Mouse (Mus musculus) heart, postnatal 25 days (tissue): ENCODE data around the gene Nelfb. TPM values are rescaled to one million over a fixed set of nuclear protein-coding genes. Genes with fewer than 3 reads are reported as not detected.

Experiments
- DNase-seq: peaks from one replicate; pipeline ENCODE4 v3.0.0; 2022; ENCODE audit warnings: low spot score
- intact Hi-C: fragments of 180-260 bp; cut with DNase I; formaldehyde crosslinking; loops from one replicate; pipeline ENCODE4 v1.15.1; 2025
- total RNA-seq, 2 experiments: library from RNA; stranded (reverse); gene quantifications; 2 replicates each; pipeline ENCODE4 v1.2.3; 2021

Nelfb gene
- total RNA-seq, 2 experiments from 2014 or later, result 36.1 to 40.6 TPM

DNA sequence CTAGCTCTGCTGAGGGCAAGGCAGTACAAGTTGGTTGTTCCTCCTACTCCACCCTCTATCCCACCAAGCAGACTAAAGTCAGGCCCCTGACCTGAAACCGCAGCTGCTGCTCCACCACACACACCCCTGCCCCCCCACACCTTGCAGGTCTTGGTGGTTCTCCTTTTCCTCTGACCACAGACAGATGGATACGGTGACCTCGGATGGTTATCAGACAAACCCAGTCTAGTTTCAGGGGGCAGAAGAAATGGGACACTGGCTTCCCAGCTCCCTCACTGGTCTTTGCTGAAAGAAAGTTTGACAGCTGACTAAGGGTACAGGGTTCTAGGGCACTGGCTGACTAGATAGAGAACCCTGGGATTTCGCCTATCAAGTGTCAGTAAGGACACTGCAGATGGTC lies 22.1 kb upstream of the Nelfb start:
- intact Hi-C loops, result no loop called here
- DNase-seq, result no peak

DNA sequence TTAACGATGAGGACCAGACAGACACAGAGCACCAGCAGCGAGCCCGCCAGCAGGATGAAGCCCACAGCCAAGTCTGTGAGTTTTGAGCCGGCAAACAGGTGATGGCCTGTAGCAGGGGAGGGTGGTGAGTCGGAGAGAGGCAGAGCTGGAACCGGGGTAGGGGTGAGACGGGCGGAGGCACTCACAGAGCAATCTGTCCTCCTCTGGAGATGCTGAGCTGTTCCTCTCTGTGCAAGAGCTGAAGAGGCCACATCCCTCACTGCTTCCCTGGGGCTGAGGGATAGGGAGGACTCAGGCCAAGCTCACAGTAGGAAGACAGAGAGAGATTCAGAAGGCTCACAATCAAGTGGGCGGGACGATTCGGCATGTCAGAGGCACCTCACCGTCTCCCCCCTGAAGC lies 19.7 kb upstream of the Nelfb start:
- intact Hi-C loops, result no loop called here
- no peak for DNase-seq

DNA sequence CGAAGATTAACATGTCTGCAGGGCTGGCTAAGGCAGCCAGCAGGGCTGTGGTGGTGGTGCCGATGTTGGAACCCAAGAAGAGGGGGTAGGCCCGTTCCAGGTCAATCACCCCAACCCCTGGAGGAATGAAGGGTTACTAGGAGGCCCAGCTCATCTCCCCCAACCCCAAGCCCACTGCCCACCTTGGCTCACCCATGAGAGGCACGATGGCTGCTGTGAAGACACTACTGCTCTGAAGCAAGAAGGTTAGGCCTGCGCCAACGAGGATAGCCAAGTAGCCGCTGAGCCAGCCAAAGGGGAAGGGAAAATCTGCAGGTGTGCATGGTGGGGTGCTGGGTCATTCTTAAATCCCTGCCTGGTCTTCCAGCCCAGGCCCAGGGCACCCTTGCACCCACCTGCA lies 19.3 kb upstream of the Nelfb start:
- intact Hi-C loops, result no loop called here

DNA sequence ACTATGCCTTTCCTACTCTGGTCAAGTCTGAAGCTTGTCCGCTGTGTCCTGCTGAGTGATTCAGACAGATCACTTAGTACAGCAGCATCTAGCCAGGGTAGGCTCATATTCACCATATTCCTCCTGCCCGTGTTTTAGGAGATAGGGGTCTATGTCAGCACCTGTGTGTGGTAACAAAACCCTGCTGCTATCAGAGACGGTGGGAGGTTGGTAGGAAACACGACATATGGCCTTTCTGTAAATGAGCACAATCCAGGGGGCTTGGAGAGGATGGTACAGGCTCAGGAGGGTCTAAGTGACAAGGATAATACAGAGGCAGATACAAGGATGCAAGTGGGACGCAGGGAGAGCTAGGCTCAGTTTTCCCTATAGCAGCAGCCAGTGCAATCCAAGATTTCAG lies 18.3 kb upstream of the Nelfb start:
- no peak for DNase-seq
- intact Hi-C loops, result loop anchor here (2.0 to 5.0 kb wide), 2 partner anchors 23 to 63 kb away; no protein-coding TSS in a partner anchor

More for the DNA sequence above, 19.3 kb upstream of the Nelfb start:
- no peak for DNase-seq

DNA sequence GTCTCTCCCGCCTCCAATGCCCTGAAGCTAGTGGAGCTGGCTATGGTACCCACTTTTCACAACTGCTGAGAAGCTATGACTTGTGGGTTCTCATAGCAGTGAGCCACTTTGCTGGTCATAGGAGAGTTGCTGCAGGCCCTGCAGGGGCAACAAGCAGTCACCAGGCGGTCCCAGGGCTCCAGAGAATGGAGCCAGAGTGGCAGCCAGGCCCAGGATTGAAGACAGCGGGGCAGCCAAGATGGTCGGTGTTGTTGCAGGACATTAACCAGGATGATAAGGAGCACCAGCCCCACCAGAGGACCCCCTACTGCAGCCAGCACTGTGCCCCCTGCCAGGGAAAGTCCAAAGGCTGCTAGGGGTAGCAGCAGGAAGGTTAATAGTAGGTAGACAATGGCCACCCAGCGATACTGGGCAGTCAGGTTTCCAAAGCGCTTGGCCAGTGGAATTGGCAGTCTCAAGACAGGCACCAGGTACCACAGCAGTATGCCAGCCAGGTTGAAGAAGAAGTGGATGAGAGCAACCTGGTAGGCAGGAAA lies 17.8 kb upstream of the Nelfb start:
- no peak for DNase-seq
- intact Hi-C loops, result loop anchor here (1.0 to 5.0 kb wide), 3 partner anchors 24 to 63 kb away; no protein-coding TSS in a partner anchor

DNA sequence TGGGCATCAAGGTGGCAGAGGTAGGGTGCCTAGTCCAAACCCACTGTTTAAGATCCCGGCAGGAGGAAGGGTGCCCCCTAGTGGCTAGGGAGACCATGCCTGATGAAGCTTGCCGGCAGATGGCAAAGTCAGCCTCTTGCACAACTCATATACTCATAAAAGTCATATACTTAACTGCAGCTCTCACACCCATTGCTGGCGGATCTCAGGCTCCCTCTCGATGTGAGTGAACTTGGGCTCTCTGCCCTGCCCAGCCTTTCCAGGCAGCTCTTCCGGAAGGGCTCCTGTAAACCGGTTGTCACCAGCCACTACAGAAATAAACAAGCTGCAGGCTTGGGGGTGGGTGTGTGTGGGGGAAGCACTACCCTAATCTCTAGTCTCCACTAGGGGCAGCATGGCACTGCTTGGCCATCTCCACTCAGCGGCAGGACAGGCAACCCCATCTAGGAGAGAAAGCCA lies 17.2 kb upstream of the Nelfb start:
- peak; percentile 76 for DNase-seq
- intact Hi-C loops, result loop anchor here (1.0 to 5.0 kb wide), 3 partner anchors 24 to 64 kb away; no protein-coding TSS in a partner anchor

DNA sequence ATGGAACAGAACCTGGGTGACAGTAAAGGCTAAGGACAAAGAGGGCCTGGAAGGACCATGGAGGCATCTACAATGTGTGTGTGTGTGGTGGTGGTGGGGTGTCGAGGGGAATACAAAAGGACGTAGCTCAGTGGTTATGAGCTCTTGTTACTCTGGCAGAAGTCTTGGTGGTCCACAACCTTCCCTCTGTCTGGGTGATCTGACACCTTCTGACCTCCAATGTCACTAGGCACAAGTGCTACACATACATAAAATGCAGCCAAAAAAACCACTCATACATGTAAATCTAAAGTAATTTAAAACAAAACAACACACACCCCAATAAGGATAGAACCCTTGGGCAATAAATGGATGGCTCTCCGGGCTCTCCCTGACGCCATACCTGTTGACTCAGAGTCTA lies 16.1 kb upstream of the Nelfb start:
- no peak for DNase-seq
- intact Hi-C loops, result loop anchor here (5.0 kb wide), 1 partner anchor 65 kb away; no protein-coding TSS in a partner anchor

DNA sequence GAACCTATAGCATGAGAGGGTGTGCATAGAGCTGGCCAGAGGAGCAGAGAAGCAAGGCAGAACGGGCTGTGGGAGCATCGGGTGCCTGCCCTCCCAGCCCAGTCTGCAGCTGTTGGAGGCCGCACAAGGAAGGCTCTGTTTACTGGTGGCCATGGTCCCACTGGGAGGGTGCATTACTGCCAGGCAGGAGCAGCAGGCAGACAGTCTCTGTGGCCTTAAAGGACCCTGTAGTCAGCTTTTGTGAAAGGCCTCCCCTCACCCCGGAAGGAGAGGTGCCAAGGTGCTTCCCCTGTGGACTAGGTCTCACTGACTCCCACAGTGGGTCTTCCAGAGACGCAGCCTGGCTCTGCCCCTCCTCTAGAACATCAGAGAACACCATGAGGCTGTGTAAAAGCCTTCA lies 15.6 kb upstream of the Nelfb start:
- DNase-seq, result no peak
- intact Hi-C loops, result loop anchor here (5.0 kb wide), 1 partner anchor 65 kb away; no protein-coding TSS in a partner anchor

DNA sequence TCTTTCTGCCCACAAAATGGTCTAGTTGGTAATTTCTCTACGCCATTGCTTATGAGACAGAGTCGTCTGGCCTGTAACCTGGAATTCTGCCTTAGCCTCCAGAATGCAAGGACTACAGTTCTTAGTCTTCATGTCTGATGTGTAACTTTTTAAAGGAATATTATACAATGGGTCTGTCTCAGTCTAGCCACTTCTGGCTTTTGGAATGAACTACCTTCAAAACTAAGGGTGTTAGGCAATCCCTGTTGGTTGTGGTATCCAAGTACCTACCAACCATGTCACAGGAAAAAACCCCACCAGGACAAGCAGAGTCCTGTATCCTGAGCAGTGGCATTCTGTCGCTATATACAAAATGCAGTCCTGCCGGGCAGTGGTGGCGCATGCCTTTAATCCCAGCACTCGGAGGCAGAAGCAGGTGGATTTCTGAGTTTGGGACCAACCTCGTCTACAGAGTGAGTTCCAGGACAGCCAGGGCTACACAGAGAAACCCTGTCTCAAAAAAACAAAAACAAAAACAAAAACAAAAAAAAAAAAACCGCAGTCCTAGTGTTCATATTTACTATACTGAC lies 14.6 kb upstream of the Nelfb start:
- intact Hi-C loops, result loop anchor here (2.0 to 5.0 kb wide), 2 partner anchors 15 to 66 kb away; partner anchors contain the start of gene Nelfb
- DNase-seq, result no peak

DNA sequence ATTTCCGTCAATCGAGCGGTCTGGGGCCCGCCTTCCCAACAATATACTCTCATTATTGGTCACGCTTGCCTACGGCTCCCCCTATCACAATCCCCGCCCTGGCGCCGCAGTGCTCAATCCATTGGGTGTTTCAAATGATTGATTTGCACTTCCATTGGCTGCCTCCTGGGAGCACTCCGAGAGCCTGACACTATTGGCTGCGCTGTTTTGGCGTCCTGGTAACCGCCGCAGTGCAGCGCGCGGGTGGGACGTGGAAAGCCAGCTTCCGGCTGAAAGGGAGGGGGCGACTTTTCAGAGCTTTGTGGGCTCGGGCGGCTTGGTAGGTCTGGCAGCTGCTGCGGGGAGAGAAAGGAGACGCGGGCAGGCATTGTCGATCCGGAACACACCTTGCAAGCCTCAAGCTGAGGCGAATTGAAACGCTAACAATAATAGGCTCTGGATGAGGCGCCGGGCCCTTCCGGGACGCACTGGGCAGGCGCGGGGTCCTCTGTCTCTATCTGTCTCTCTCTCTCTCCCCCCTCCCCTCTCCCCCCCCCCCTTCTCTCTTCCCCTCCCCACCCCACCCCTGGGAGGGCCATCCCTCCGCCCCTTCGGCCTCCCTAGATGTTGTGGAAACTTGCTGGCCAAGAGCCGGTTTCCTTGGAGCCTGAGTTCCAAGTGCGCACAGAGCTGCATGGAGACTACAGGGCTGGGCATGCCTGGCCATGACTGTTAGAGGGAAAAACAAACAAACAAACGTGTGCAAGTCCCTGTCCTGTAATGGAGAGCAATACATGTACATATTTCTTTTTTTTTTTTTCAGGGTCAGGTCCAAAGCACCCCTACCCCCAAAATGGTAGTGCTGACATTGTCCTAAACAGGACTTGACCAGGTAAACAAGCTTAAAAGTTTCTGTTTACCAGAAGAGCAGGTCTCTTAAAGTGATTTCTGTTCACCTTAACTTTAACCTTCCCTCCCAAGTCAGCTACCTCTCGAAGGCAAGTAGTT lies 13.8 kb upstream of the Nelfb start:
- DNase-seq, result peak; percentile 99
- intact Hi-C loops, result loop anchor here (2.0 to 5.0 kb wide), 2 partner anchors 14 to 67 kb away; partner anchors contain the start of gene Nelfb

DNA sequence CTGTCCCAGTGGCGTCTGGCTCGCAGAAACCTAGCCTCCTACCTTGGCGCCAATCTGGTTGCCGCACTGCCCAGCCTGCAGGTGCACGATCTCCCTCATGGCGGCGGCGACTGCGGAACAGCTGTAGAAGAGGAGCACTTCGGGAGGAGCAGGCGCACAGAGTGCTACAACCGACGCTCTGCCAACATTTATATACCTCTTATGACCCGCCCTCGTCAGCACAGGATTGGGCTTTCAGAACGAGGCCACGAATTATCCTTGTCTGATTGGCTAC lies 13.1 kb upstream of the Nelfb start, which contains the start of gene Tubb4b:
TSS of gene Tubb4b (minus strand) at position 211 of the 274 bp plus-strand sequence.
- no peak for DNase-seq
- intact Hi-C loops, result loop anchor here (2.0 kb wide), 1 partner anchor 14 kb away; the partner anchor contains the start of gene Nelfb

DNA sequence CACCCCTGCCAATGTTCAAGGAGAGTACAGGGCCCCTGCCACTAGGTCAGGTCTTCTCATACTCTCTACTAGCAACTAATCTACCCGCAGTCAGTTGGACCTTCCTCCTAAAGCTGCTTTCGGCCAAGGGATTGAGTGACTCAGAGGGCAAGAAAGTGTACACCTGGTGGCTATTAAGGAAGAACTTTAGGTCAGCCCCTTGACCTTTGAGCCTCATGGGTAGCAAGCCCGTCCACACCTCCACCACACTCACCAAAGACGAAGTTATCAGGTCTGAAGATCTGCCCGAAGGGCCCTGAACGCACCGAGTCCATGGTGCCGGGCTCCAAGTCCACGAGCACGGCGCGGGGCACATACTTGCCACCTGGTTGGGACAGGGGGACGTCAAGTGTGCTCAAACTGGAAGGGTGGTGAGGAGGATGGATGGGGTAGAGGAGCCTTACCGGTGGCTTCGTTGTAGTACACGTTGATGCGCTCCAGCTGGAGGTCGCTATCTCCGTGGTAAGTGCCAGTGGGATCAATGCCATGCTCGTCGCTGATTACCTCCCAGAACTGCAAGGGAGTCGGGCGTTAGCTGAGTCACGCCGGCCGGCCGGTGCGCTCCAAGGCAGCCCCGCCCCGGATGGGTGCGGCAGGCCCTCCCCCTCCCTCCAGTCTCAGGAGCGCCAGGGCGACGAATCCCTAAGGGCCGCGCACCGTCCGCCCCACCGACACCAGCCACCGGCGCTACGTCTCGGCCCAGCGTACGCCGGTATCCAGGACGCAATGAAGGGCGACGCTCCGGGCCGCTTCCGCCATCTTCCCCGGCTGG lies 12.6 kb upstream of the Nelfb start:
- intact Hi-C loops, result loop anchor here (2.0 kb wide), 1 partner anchor 13 kb away; the partner anchor contains the start of gene Nelfb

DNA sequence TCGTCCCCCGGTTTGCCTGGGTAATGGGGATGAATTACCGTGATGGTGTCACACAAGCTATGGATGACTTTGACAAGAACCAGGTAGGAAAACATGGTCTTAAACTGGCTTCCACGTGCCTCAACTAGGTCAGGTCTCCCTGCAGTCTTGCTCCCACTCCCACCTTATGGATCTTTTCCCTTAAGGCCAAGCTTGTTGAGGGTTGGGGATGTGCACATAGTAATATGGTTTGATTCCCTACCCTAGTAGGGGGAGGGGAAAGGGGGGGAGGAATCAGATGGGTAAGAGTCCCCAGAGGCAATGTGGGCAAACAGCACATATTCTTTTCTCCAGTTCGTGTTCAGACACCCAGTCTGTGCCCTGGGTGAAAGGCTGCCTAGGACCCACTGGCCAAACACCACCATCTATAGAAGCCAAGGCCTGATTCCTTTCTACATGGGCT lies 10.1 kb upstream of the Nelfb start:
- intact Hi-C loops, result no loop called here
- no peak for DNase-seq

More for the DNA sequence above, 12.6 kb upstream of the Nelfb start:
- DNase-seq, result peak; percentile 76

DNA sequence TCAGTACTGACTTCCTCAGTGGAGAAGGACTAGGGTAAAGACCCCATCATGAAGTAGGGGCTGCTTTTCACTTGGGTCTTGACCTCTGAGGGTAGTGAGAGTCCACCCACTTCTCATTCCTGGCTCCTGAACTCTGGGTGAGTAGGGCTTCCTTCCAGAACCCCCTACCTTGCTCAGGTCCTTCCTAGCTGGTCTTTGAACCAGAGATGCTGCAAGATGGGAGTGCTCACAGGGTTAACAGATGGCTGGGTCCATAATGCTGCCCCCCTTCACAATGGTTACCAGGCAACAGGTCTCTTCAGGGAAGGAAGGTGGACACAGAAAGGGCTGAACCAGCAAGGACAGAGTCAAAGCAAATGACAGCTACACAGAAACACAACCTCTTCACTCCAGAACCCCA lies 7.2 kb upstream of the Nelfb start, which contains the start of gene Fam166a:
TSS of gene Fam166a (plus strand) at position 301 of the 400 bp plus-strand sequence.
- DNase-seq, result no peak
- intact Hi-C loops, result no loop called here

DNA sequence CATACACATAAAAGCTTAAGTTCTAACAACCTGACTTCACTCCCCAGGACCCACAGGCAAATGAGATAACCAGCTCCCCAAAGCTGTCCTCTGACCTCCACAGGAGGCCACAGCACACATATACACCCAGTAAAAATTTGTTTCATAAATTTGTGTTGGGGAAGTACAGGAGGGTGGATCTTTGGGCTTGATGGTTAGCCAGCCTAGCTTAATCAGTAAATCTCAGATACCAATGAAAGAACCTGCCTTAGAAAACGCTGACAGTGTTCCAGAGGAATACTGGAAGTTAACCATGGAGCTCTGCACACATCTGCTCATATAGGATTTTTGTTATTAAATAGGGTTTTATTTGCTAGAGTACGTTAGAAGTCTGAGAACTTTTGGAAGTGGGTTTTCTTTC lies 6.4 kb upstream of the Nelfb start:
- intact Hi-C loops, result no loop called here
- no peak for DNase-seq

DNA sequence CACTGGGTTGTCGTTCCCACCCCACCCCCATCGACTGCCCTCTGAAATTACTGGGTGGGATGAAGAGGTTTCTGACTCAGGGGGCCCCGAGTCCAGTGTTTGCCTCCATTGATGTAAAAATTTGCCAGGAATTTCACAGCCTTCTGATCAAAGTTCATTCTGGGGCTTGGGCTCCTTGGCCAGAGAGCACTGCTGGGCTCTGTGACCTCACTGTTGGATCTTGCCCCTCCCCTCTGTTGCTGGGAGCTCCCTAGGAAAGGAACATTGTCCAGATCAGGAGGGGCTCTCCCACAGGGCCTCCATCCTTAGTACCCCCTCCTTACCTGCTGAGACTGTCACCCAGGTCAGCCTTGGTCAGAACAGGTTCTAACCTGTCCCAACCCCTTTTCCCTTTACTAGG lies 3.2 kb upstream of the Nelfb start, which contains the start of gene Stpg3:
TSS of gene Stpg3 (minus strand) at position 194 of the 400 bp plus-strand sequence.
- DNase-seq, result no peak
- intact Hi-C loops, result no loop called here

DNA sequence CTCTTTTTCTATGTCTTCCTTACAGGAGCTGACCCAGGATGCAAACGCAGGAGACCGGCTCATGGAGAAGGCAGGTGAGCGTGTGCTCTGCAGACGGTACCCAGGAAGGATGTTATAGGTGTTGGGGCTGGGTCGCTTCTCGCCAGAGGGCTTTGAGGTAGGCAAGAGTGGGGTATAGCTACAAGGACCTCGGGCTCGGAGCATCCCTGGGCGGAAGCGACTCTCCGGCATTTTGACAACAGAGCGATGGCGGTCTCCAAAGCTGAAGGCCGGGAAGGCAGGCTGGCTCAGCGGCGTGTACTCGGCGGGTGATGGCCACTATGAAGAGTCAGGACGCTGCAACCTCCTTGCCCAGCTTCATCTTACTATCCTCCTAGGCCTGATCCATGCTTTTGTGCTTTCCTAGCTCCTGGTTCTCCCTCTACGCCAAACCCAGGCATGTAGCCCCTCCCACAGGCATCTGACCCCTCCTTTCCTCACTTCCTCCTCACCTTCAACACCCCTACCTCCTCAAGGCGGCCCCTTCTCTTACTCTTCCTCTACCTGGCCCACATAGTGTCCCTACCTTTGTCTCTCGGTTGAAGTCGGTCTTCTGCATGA lies 2.1 kb upstream of the Nelfb start:
- intact Hi-C loops, result no loop called here
- DNase-seq, result no peak

DNA sequence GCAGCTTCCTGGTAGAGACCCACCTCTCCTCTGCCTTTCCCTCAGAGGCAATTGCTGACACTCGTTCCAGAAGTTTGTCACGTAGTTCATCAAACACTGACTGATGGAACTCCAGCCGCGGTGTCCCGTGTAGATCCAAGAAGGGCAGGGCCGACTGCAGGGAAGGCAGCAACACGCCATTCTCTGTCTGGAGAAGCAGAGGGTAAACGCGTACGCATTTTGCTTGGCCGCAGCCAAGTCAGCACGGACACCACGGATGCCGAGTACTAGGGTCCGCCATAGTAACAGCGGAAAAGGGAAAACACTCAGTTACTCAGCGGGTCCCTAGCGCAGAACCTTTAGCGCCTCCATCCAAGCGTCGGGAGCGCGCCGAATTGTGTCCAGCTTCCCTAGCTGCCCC lies 603 bp downstream of the Nelfb start:
- DNase-seq, result no peak
- intact Hi-C loops, result loop anchor here (2.0 kb wide), 1 partner anchor 14 kb away; the partner anchor contains the start of gene Tubb4b

DNA sequence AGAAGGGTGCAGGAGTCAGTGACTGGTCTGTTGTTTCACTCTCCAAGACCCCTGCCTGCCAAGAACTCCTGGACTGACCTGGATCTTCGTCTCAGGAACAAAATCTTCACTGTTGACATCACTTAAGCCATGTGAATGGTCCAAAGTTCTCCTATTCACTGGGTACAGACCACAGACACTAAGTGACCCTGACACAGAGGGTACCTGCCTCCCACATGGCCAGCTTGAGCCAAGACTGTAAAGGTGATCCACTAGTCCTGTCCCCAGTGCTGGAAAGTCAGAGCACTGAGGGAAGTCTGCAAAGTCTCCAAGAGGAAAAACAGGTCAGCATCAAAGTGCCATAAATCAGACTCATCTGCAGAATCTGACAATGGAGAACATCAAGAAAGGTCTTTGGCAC lies 3.7 kb downstream of the Nelfb start:
- no peak for DNase-seq
- intact Hi-C loops, result no loop called here
